Mouse (Mus musculus) G1E-ER4 (cell line): ENCODE data around the gene Brpf1. TPM values are rescaled to one million over a fixed set of nuclear protein-coding genes. Genes with fewer than 3 reads are reported as not detected.

ENCODE experiments used
- GATA1 ChIP-seq: IDR thresholded peaks from one replicate; pipeline ENCODE4 v1.8.0; 2012; ENCODE audit warnings: low read length, inconsistent platforms
- polyA plus RNA-seq: library from polyadenylated mRNA; stranded (reverse); fragments of >175 nt; gene quantifications from 2 replicates; pipeline ENCODE4 v1.2.3, GENCODE M21; 2012

Brpf1 gene
- polyA plus RNA-seq, 1 experiment: 39.0 TPM

- no peak for TF ChIP-seq GATA1
Measured at GRCm38 (mm10) chr6:113370194-113370929, 63.4 kb downstream of the Brpf1 start.

GRCm38 (mm10) chr6:113373491-113373890 is 66.6 kb downstream of the Brpf1 start:
- no peak for TF ChIP-seq GATA1

Other genes with a start within 250 kb of the Brpf1 start
- 108 and 197 TPM in 2 replicates for gene Setd5, start 229.8 kb upstream of the Brpf1 start, polyA plus RNA-seq
- not detected in 2 replicates for gene Lhfpl4, start 111.8 kb upstream of the Brpf1 start, polyA plus RNA-seq
- 45.1 and 53.0 TPM in 2 replicates for gene Mtmr14, start 69.3 kb upstream of the Brpf1 start, polyA plus RNA-seq
- gene Cpne9, start 24.8 kb upstream of the Brpf1 start, polyA plus RNA-seq: 0.33 and 0.51 TPM in 2 replicates
- 12.6 and 18.1 TPM in 2 replicates for gene Ogg1, start 19.8 kb downstream of the Brpf1 start, polyA plus RNA-seq
- gene Camk1, start 36.8 kb downstream of the Brpf1 start, polyA plus RNA-seq: not detected in 2 replicates
- 78.7 and 104 TPM in 2 replicates for gene Tada3, start 70.7 kb downstream of the Brpf1 start, polyA plus RNA-seq
- 238 and 292 TPM in 2 replicates for gene Arpc4, start 71.0 kb downstream of the Brpf1 start, polyA plus RNA-seq
- gene Ttll3, start 82.1 kb downstream of the Brpf1 start, polyA plus RNA-seq: 4.8 and 6.1 TPM in 2 replicates
- 159 and 183 TPM in 2 replicates for gene Rpusd3, start 112.2 kb downstream of the Brpf1 start, polyA plus RNA-seq
- gene Cidec, start 128.6 kb downstream of the Brpf1 start, polyA plus RNA-seq: not detected in 2 replicates
- 8.3 and 11.9 TPM in 2 replicates for gene Jagn1, start 135.4 kb downstream of the Brpf1 start, polyA plus RNA-seq
- gene Il17re, start 151.3 kb downstream of the Brpf1 start, polyA plus RNA-seq: not detected in 2 replicates
- gene Il17rc, start 164.3 kb downstream of the Brpf1 start, polyA plus RNA-seq: 0.40 and 0.83 TPM in 2 replicates
- 29.3 and 34.5 TPM in 2 replicates for gene Creld1, start 176.2 kb downstream of the Brpf1 start, polyA plus RNA-seq
- gene Prrt3, start 194.8 kb downstream of the Brpf1 start, polyA plus RNA-seq: not detected in 2 replicates
- 29.5 and 38.6 TPM in 2 replicates for gene Emc3, start 224.5 kb downstream of the Brpf1 start, polyA plus RNA-seq
- gene Fancd2, start 224.5 kb downstream of the Brpf1 start, polyA plus RNA-seq: 0.94 and 1.4 TPM in 2 replicates